Mouse (Mus musculus) right cerebral cortex, postnatal 14 days (tissue): ENCODE measurements at regions not wholly inside any gene's neighbourhood (a gene's known extent, or its start where the extent isn't known, plus 50 kb on each side); places are given as distances from the start of the nearest gene placed in this dataset.
A peak's percentile ranks its signal among the peaks of the same experiment; 100 is the strongest.

ENCODE experiments used
- DNase-seq: peaks from one replicate; pipeline ENCODE4 v3.0.0; 2022

DNA sequence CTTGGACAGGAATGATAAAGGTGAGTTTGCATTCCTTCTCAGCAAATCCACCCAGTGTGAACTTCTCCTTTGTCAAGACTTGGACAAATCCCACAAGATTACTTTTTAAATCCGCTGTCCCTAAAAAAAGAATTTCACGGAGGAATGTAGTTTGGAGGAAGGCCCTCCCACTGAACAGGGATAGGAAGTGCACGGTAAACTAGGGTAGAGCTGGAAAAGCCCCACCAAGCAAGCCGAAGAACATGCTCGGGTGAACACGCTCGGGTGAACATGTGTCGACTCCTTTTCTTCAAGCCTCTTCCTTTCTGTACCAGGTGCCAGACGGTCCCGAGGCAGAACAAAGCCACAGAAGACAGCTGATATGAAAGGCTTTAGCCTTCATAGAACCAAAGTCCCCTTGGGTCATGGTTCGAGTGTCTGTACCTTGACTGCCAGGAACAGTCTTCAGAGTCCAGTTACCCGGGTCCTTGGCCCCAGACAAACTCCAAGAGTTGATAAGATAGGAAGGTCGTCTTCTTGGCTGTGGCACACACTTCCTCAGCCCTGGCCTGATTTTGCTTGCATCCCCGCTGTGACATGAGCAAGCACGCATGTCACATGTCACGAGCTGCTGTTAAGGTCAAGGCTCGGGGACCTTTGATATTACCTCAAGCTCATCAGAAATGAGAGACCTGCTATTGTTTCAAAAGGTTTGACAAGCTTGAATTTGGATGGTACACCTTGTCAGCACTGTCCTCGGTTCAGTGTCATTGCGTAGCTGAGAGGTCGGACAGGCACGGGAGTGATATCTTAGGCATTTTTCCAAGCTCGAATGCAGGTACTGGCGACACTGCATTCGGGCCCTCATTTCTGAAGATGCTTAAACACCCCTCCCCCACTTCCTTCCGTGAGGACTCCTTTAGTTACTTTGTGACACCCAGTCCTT is 51.5 kb upstream of the Ryk start:
- no peak for DNase-seq

DNA sequence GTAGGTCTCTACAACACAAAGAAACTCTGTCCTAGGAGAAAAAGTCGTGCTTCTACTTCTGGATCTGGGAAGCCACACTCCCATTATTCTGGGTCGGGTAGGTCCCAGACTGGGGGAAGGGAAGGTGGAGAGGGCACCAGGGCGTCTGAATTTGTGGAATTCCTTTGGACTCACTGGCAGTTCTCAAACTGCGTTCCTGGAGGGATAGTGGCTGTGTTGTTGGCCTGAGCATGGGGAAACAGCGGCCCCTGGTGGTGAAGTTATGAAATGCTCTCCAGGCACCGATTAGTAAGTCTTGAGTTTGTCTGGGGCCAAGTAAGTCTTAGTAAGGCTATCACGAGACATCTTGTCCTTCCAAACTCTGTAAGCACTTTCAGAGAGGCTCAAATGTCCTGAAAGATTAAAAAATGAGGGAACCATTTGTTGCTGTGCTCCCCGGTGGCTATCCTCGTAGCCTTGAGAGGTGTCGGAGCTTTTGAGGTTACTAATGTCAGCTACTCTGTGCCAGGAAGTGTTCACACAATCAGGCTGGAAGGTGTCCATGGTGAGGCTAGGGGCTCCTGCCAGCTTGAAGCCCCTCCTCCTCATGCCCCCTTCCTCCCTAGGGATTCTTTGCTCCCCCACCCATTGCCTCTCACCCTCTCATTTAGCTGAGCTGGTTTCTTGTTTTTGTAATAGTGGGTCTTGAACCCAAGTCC is 50.2 kb upstream of the Ryk start:
- peak; percentile 82 for DNase-seq
